Mouse (Mus musculus) cortical plate, adult 2 months (tissue): ENCODE measurements around the gene Gcc2. TPM values are rescaled to one million over a fixed set of nuclear protein-coding genes. Genes with fewer than 3 reads are reported as not detected.
"Not testable (repeated sequence)": the region's sequence is repeated elsewhere in the genome, so short reads cannot be mapped to it uniquely, and the experiment has no call there.

Source experiments
- H3K27ac ChIP-seq: fragments of 200-500 bp; 2 replicates; pipeline ENCODE4 v1.5.1; 2012; ENCODE audit warnings: low read length, control low read depth, inconsistent platforms; ENCODE audit not compliant: insufficient read depth
- H3K4me1 ChIP-seq: fragments of 200-500 bp; 2 replicates; pipeline ENCODE4 v1.6.1; 2011; ENCODE audit warnings: low read length; ENCODE audit not compliant: control insufficient read depth, insufficient read depth
- H3K4me3 ChIP-seq: fragments of 200-500 bp; 2 replicates; pipeline ENCODE4 v1.5.1; 2011; ENCODE audit warnings: mild to moderate bottlenecking, low read length, control low read depth; ENCODE audit not compliant: insufficient read depth
- CTCF ChIP-seq: fragments of 200-500 bp; IDR thresholded peaks from 2 replicates; pipeline ENCODE4 v1.5.1; 2011; ENCODE audit warnings: mild to moderate bottlenecking, control low read depth, low read length; ENCODE audit not compliant: insufficient read depth; ENCODE audit errors: extremely low read depth
- POLR2A ChIP-seq: fragments of 200-500 bp; IDR thresholded peaks from 2 replicates; pipeline ENCODE4 v1.6.1; 2011; ENCODE audit warnings: mild to moderate bottlenecking, low read length, control low read depth; ENCODE audit not compliant: insufficient read depth; ENCODE audit errors: extremely low read depth
- polyA plus RNA-seq: library from polyadenylated mRNA; depleted of rRNA; stranded (reverse); fragments of >200 nt; gene quantifications from 2 replicates; pipeline ENCODE4 v1.2.3, GENCODE M21; 2012

The Gcc2 gene
- polyA plus RNA-seq, 1 experiment: 58.9 TPM

GRCm38 (mm10) chr10:58215353-58215752, 39.9 kb upstream of the Gcc2 start:
- no peak for TF ChIP-seq POLR2A
- TF ChIP-seq CTCF: no peak
- Histone ChIP-seq H3K4me1 (no peaks in the 10 kb centered on the region), H3K27ac (no peak overlapping the region), H3K4me3 (no peak overlapping the region)

- no peaks in the 10 kb centered on the region for H3K4me1 ChIP-seq
- no peak overlapping the region for H3K4me3 ChIP-seq
- TF ChIP-seq POLR2A: no peak
- TF ChIP-seq CTCF: no peak
- H3K27ac ChIP-seq: no peak overlapping the region
Observed at GRCm38 (mm10) chr10:58217366-58217765, 37.9 kb upstream of the Gcc2 start.

DNA sequence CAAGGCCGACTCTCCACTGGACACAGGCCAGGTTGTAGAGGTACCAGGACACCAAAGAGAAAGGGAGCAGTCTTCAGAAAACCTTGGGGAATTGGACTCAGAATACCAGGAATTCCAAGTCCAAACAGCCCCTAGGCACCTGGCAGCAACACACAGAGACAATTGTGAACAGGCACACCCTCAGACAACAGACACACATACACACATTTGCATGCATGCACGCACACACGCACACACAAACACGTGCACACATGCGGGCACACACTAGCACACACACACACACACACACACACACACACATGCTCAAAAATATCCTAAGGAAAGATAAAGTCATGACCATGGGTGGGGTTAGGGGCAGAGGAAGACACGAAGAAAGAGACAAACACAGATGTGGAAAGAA, 34.6 kb upstream of the Gcc2 start:
- Histone ChIP-seq H3K4me1 (no peaks in the 10 kb centered on the region), H3K27ac (no peak overlapping the region), H3K4me3 (no peak overlapping the region)
- TF ChIP-seq POLR2A (no peak), CTCF (no peak)

GRCm38 (mm10) chr10:58221571-58221970, 33.7 kb upstream of the Gcc2 start:
- H3K4me1 ChIP-seq, H3K4me3 ChIP-seq, H3K27ac ChIP-seq: not testable (repeated sequence)

DNA sequence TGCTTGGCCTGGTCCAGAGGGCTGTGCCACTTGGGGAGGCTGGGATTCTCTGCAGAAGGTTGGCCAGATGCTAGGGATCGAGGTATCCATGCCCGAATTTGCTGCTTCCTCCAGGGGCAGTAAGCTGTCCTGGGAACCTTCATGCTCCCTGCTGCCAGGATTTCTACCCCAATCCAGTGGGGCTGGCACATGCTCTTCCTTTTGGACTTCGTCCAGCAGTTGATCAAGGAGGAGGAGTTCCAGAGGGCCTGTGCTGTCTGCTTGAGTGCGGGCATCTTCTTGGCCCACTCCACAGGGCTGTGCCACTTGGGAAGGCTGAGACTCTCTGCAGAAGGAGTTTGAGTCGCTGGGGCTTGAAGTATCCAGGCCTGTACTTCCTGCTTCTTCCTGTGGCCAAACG, 32.1 kb upstream of the Gcc2 start:
- not testable (repeated sequence) for H3K27ac ChIP-seq, H3K4me1 ChIP-seq, H3K4me3 ChIP-seq

DNA sequence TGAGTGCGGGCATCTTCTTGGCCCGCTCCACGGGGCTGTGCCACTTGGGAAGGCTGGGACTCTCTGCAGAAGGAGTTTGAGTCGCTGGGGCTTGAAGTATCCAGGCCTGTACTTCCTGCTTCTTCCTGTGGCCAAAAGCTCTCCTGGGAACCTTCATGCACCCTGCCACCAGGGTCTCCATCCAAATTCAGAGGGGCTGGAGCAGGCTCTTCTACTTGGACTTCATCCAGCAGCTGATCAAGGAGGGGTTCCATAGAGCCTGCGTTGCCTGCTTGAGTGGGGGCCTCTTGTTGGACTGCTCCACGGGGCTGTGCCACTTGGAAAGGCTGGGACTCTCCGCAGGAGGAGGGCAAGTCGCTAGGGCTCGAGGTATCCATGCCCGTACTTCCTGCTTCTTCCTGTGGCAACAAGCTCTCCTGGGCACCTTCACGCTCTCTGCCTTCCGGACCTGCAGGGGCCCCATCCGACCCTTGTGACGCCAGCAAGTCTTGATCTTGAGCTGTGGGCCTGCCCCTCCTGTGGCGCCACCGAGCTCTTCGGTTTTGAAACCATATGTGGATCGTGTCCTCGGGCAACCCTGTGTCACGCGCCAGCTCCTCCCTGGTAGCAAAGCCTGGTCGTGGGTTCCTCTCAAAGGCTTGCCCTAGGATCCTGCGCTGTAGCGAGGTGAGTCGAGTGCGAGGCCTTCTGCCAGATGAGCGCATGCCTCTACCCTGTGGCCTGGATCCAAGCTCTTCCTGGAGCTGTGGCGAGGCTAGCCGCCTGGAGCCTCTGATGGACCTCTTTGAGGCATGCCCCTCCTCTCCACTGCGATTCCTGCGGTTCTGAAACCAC, 31.1 kb upstream of the Gcc2 start:
- H3K4me1 ChIP-seq, H3K27ac ChIP-seq, H3K4me3 ChIP-seq: not testable (repeated sequence)

DNA sequence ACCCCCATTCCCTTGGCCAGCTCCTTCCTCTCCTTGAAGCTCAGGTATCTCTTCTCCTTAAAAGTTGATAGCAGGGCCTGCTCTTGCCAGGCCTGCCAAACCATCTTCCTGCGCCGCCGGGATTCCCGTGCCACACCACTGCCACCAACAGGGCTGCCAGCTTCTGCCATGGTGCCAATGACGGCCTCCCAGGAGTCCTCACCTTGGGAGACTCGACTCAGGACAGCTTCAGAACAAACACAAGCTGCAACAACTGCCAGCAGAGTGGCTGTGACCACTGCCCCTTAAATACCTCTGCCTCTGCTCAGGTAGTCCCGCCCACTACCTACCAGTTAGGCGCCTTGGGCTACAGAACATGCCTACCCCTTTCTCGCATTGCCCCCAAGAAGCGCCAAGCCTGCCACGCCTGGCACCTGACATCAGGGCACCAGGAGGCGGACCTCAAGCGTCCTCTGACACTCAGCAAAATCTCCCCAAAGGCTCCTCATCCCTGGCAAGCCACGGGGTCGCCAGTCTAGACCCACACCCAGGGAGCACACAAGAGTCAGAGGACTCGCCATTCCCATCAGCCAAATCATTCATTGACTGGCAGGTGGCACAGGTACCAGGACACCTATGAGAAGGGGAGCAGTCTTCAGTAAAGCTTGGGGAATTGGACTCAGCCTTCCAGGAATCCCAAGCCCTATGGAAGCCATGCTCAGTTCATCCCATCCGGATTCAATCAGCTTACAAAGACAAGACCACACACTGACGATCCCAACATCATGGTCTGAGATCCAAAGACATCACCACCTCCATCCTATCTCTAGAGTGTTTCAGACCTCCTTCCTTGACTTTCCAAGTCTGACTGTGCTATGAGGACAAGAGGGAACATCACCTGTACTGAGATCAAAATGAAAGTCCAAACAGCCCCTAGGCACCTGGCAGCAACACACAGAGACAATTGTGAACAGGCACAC, 30.2 kb upstream of the Gcc2 start, which contains the start of gene AW822073:
Gene AW822073 (minus strand): TSS at position 104 of the 959 bp plus-strand sequence.
- not testable (repeated sequence) for H3K27ac ChIP-seq, H3K4me1 ChIP-seq

GRCm38 (mm10) chr10:58226357-58226756, 28.9 kb upstream of the Gcc2 start:
- H3K27ac ChIP-seq, H3K4me3 ChIP-seq, H3K4me1 ChIP-seq: not testable (repeated sequence)

More for the DNA sequence above, 30.2 kb upstream of the Gcc2 start, which contains the start of gene AW822073:
- not testable (repeated sequence) for H3K4me3 ChIP-seq

GRCm38 (mm10) chr10:58227798-58228197, 27.5 kb upstream of the Gcc2 start:
- H3K4me1 ChIP-seq, H3K4me3 ChIP-seq, H3K27ac ChIP-seq: not testable (repeated sequence)

DNA sequence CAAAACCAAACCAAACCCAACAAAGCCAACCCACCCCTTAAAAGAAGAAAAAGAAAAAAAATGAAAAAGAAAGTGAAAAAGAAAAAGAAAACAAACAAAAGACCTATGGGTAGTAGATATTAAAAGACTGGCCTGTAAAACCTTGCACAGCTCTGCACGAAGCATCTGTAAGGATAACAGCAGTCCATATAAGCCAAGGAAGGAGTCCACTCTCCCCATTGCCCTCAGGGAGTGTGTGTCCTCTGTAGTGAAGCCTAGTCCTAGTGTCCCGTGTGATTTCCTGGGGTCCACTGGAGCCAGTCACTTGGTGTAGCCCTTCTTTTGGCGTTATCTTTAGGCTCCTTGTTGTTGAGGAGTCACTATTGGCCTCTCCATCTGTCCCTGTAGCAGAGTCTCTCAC, 25.3 kb upstream of the Gcc2 start:
- H3K4me1 ChIP-seq, H3K4me3 ChIP-seq, H3K27ac ChIP-seq: not testable (repeated sequence)

DNA sequence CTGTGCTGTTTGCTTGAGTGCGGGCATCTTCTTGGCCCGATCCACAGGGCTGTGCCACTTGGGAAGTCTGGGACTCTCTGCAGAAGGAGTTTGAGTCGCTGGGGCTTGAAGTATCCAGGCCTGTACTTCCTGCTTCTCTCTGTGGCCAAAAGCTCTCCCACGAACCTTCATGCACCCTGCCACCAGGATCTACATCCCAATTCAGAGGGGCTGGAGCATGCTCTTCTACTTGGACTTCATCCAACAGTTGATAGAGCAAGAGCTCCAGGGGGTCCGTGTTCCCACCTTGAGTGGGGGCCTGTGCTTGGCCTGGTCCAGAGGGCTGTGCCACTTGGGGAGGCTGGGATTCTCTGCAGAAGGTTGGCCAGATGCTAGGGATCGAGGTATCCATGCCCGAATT, 24.2 kb upstream of the Gcc2 start:
- H3K4me1 ChIP-seq, H3K4me3 ChIP-seq, H3K27ac ChIP-seq: not testable (repeated sequence)

DNA sequence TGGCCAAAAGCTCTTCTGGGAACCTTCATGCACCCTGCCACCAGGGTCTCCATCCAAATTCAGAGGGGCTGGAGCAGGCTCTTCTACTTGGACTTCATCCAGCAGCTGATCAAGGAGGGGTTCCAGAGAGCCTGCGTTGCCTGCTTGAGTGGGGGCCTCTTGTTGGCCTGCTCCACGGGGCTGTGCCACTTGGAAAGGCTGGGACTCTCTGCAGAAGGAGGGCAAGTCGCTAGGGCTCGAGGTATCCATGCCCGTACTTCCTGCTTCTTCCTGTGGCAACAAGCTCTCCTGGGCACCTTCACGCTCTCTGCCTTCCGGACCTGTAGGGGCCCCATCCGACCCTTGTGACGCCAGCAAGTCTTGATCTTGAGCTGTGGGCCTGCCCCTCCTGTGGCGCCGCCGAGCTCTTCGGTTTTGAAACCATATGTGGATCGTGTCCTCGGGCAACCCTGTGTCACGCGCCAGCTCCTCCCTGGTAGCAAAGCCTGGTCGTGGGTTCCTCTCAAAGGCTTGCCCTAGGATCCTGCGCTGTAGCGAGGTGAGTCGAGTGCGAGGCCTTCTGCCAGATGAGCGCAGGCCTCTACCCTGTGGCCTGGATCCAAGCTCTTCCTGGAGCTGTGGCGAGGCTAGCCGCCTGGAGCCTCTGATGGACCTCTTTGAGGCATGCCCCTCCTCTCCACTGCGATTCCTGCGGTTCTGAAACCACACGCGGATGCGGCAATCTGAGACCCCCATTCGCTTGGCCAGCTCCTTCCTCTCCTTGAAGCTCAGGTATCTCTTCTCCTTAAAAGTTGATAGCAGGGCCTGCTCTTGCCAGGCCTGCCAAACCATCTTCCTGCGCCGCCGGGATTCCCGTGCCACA, 23.3 kb upstream of the Gcc2 start:
- H3K27ac ChIP-seq, H3K4me3 ChIP-seq, H3K4me1 ChIP-seq: not testable (repeated sequence)

DNA sequence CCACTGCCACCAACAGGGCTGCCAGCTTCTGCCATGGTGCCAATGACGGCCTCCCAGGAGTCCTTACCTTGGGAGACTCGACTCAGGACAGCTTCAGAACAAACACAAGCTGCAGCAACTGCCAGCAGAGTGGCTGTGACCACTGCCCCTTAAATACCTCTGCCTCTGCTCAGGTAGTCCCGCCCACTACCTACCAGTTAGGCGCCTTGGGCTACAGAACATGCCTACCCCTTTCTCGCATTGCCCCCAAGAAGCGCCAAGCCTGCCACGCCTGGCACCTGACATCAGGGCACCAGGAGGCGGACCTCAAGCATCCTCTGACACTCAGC, 22.7 kb upstream of the Gcc2 start, which contains the start of gene Duxf3:
Gene Duxf3 (minus strand): TSS at position 35 of the 329 bp plus-strand sequence.
- not testable (repeated sequence) for H3K4me1 ChIP-seq, H3K27ac ChIP-seq, H3K4me3 ChIP-seq

- not testable (repeated sequence) for H3K4me3 ChIP-seq, H3K27ac ChIP-seq, H3K4me1 ChIP-seq
Observed at GRCm38 (mm10) chr10:58233054-58233739, 22.1 kb upstream of the Gcc2 start.
